Mouse (Mus musculus): ENCODE results near the gene Col23a1.
"Not testable (repeated sequence)": the region's sequence is repeated elsewhere in the genome, so short reads cannot be mapped to it uniquely, and the experiment has no call there.

- not testable (repeated sequence) for TF ChIP-seq CTCF (IDR thresholded peaks at IDR 0.05; ENCODE audit: extremely low read depth, insufficient read length, insufficient replicate concordance, low read depth, low read length); POLR2A (IDR thresholded peaks at IDR 0.05; ENCODE audit: low read depth, low read length)
These were observed 69.3 kb downstream of the Col23a1 start for GRCm38 (mm10) chr11:51358981-51359380.
